Mouse (Mus musculus): Measurements from ENCODE around the gene Ubxn11. TPM values are rescaled to one million over a fixed set of nuclear protein-coding genes. Genes with fewer than 3 reads are reported as not detected.

The Ubxn11 gene
- polyA plus RNA-seq, 1 experiment = 120 TPM

- Histone ChIP-seq H3K4me1 (replicated peaks; ENCODE audit: control insufficient read depth, insufficient read depth, low read length) (peaks cover 90% of the 10 kb centered on the region), H3K4me3 (ENCODE audit: control insufficient read depth, insufficient read depth, low read length) (no peak overlapping the region), H3K27ac (ENCODE audit: control insufficient read depth, insufficient read depth, low read length) (peak overlapping the region; percentile 99), H3K27me3 (ENCODE audit: control insufficient read depth, insufficient read depth, low read length) (no peaks in the 10 kb centered on the region), H3K36me3 (ENCODE audit: control insufficient read depth, insufficient read depth, low read length) (no peaks in the 10 kb centered on the region)
- TF ChIP-seq CTCF (IDR thresholded peaks at IDR 0.05; ENCODE audit: borderline replicate concordance, control insufficient read depth, extremely low read depth, insufficient read depth, low read length, poor library complexity) = no peak
- TF ChIP-seq POLR2A (IDR thresholded peaks at IDR 0.05; ENCODE audit: control insufficient read depth, extremely low read depth, insufficient read depth, low read length, poor library complexity) = no peak
- WGBS = 33% methylated on average over 16 of the region's 16 CpGs
- DNase-seq = peak; percentile 60
Observed at GRCm38 (mm10) chr4:134115215-134116144, 13.1 kb downstream of the Ubxn11 start.

- WGBS = 9% methylated on average over 2 of the region's 2 CpGs
- peaks cover 95% of the 10 kb centered on the region for H3K4me1 ChIP-seq (replicated peaks; ENCODE audit: control insufficient read depth, insufficient read depth, low read length)
- peak overlapping the region; percentile 99 for H3K27ac ChIP-seq (ENCODE audit: control insufficient read depth, insufficient read depth, low read length)
- H3K36me3 ChIP-seq (ENCODE audit: control insufficient read depth, insufficient read depth, low read length) = no peaks in the 10 kb centered on the region
- no peaks in the 10 kb centered on the region for H3K27me3 ChIP-seq (ENCODE audit: control insufficient read depth, insufficient read depth, low read length)
- no peak overlapping the region for H3K4me3 ChIP-seq (ENCODE audit: control insufficient read depth, insufficient read depth, low read length)
- TF ChIP-seq CTCF (IDR thresholded peaks at IDR 0.05; ENCODE audit: borderline replicate concordance, control insufficient read depth, extremely low read depth, insufficient read depth, low read length, poor library complexity) = no peak
- DNase-seq = no peak
Observed at GRCm38 (mm10) chr4:134116501-134116900, 14.1 kb downstream of the Ubxn11 start.

- H3K4me3 ChIP-seq (ENCODE audit: control insufficient read depth, insufficient read depth, low read length) = no peak overlapping the region
- WGBS = 2% methylated on average over 8 of the region's 8 CpGs
- DNase-seq = peak; percentile 84
- TF ChIP-seq CTCF (IDR thresholded peaks at IDR 0.05; ENCODE audit: borderline replicate concordance, control insufficient read depth, extremely low read depth, insufficient read depth, low read length, poor library complexity) = 0 out of 2 replicates have a peak, but pooled peaks have one; percentile 40
- TF ChIP-seq POLR2A (IDR thresholded peaks at IDR 0.05; ENCODE audit: control insufficient read depth, extremely low read depth, insufficient read depth, low read length, poor library complexity) = peak; percentile 50; the same call in 1 of the 2 replicates
- H3K36me3 ChIP-seq (ENCODE audit: control insufficient read depth, insufficient read depth, low read length) = no peaks in the 10 kb centered on the region
- H3K27ac ChIP-seq (ENCODE audit: control insufficient read depth, insufficient read depth, low read length) = peak overlapping the region; percentile 99
- no peaks in the 10 kb centered on the region for H3K27me3 ChIP-seq (ENCODE audit: control insufficient read depth, insufficient read depth, low read length)
- H3K4me1 ChIP-seq (replicated peaks; ENCODE audit: control insufficient read depth, insufficient read depth, low read length) = peaks cover 92% of the 10 kb centered on the region
Observed at GRCm38 (mm10) chr4:134117012-134117411, 14.6 kb downstream of the Ubxn11 start.

- H3K4me3 ChIP-seq (ENCODE audit: control insufficient read depth, insufficient read depth, low read length) = peak overlapping the region; percentile 30
- no peaks in the 10 kb centered on the region for H3K27me3 ChIP-seq (ENCODE audit: control insufficient read depth, insufficient read depth, low read length)
- peaks cover 91% of the 10 kb centered on the region for H3K4me1 ChIP-seq (replicated peaks; ENCODE audit: control insufficient read depth, insufficient read depth, low read length)
- DNase-seq = peak; percentile 75
- TF ChIP-seq POLR2A (IDR thresholded peaks at IDR 0.05; ENCODE audit: control insufficient read depth, extremely low read depth, insufficient read depth, low read length, poor library complexity) (no peak), CTCF (IDR thresholded peaks at IDR 0.05; ENCODE audit: borderline replicate concordance, control insufficient read depth, extremely low read depth, insufficient read depth, low read length, poor library complexity) (no peak)
- peak overlapping the region; percentile 98 for H3K27ac ChIP-seq (ENCODE audit: control insufficient read depth, insufficient read depth, low read length)
- WGBS = 3% methylated on average over 14 of the region's 14 CpGs
- no peaks in the 10 kb centered on the region for H3K36me3 ChIP-seq (ENCODE audit: control insufficient read depth, insufficient read depth, low read length)
Observed at GRCm38 (mm10) chr4:134118126-134118800, 15.9 kb downstream of the Ubxn11 start.

DNA sequence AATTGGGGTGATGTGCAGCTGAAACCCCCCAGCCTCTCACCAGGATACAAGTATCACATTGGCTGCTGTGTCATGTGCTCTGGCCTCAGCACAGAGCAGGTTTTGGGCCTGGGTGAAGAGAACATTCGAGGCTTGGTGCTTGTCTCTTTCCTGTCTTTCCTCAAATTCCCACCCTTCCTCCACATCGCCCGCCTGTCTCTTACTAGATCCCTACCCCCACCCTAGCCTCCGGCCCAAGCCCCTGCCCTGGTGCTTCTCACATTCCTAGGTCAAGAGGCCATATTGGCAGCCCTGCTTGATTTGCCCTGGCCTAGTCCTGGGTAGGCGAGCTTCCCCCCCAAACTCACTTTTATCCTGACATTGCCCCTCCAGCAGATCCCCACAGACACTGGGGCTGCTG is 16.7 kb downstream of the Ubxn11 start:
- Histone ChIP-seq H3K4me1 (replicated peaks; ENCODE audit: control insufficient read depth, insufficient read depth, low read length) (peaks cover 89% of the 10 kb centered on the region), H3K4me3 (ENCODE audit: control insufficient read depth, insufficient read depth, low read length) (peak overlapping the region; percentile 30), H3K27ac (ENCODE audit: control insufficient read depth, insufficient read depth, low read length) (peak overlapping the region; percentile 98), H3K36me3 (ENCODE audit: control insufficient read depth, insufficient read depth, low read length) (no peaks in the 10 kb centered on the region), H3K27me3 (ENCODE audit: control insufficient read depth, insufficient read depth, low read length) (no peaks in the 10 kb centered on the region)
- 78% methylated on average over 5 of the region's 5 CpGs for WGBS
- no peak for TF ChIP-seq POLR2A (IDR thresholded peaks at IDR 0.05; ENCODE audit: control insufficient read depth, extremely low read depth, insufficient read depth, low read length, poor library complexity)
- no peak for TF ChIP-seq CTCF (IDR thresholded peaks at IDR 0.05; ENCODE audit: borderline replicate concordance, control insufficient read depth, extremely low read depth, insufficient read depth, low read length, poor library complexity)
- no peak for DNase-seq

DNA sequence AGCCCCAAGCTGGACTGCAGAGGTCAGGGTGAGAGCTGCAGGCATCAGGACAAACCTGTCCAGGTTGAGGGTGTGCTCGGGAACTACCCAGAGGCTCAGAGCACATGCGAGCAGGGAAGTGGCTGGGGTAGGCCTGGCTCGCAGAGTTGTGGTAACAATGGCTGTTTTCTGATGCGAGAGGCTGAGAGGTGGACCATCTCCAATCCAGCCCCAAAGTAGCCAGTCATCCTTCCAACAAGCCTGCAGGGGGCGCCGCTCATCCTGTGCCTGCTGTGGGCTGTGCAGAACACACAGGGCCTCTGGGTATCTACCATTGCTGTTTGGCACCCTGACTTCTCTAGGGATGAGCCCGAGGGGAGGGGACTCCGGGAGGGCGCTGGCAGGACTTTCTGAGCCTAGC is 17.3 kb downstream of the Ubxn11 start:
- H3K4me1 ChIP-seq (replicated peaks; ENCODE audit: control insufficient read depth, insufficient read depth, low read length) = peaks cover 89% of the 10 kb centered on the region
- WGBS = 61% methylated on average over 9 of the region's 9 CpGs
- TF ChIP-seq CTCF (IDR thresholded peaks at IDR 0.05; ENCODE audit: borderline replicate concordance, control insufficient read depth, extremely low read depth, insufficient read depth, low read length, poor library complexity) = no peak
- no peak for TF ChIP-seq POLR2A (IDR thresholded peaks at IDR 0.05; ENCODE audit: control insufficient read depth, extremely low read depth, insufficient read depth, low read length, poor library complexity)
- DNase-seq = peak; percentile 59
- no peaks in the 10 kb centered on the region for H3K27me3 ChIP-seq (ENCODE audit: control insufficient read depth, insufficient read depth, low read length)
- H3K36me3 ChIP-seq (ENCODE audit: control insufficient read depth, insufficient read depth, low read length) = no peaks in the 10 kb centered on the region
- peak overlapping the region; percentile 98 for H3K27ac ChIP-seq (ENCODE audit: control insufficient read depth, insufficient read depth, low read length)
- H3K4me3 ChIP-seq (ENCODE audit: control insufficient read depth, insufficient read depth, low read length) = no peak overlapping the region

All from thymus, adult 2 months (tissue).